Mouse (Mus musculus) kidney, adult 9 months (tissue): ENCODE results near the gene Olfr492.

Source experiments
- DNase-seq: peaks from one replicate; pipeline ENCODE4 v3.0.0; 2022

Olfr492 gene

DNA sequence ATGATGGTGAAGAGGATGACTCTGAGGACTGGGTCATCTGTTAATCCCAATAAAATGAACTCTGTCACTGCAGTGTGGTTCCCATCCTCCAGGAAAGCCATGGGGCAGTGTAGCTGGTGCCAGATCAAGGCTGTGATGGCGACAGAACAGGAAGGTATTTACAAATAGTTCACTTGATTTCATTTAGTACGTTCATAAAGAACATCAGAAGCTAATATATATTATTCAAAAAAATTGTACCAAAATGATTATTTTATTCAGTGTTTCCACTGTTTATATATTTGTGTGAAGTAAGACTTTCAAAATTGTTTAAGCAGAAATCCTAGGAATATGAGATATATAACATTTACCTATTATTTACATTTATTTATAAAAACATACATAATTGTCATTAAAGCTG is at the start of gene Olfr492:
Gene Olfr492 (minus strand): TSS at position 101 of the 400 bp plus-strand sequence.
- DNase-seq, result no peak

DNA sequence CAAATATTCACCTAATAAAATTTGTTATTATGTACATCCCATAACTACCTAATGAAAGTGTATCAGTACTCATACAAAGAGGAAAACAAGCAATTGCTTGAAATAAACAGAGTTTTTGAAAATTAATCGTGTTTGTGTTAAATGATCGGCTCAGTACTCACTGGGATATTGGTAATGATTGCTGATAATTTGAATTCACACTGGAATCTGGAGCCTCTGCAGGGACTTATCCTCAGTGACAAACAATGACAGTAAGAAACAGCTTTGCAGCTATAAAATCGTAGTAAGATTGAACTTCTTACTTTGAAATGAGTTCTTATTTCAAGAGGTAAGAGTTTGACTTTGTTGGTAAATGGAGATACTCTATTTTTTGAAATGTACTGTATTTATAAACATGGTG is 41.6 kb upstream of the Olfr492 start, which contains the start of gene Olfr494:
Gene Olfr494 (plus strand): TSS at position 301 of the 400 bp plus-strand sequence.
- DNase-seq, result no peak

DNA sequence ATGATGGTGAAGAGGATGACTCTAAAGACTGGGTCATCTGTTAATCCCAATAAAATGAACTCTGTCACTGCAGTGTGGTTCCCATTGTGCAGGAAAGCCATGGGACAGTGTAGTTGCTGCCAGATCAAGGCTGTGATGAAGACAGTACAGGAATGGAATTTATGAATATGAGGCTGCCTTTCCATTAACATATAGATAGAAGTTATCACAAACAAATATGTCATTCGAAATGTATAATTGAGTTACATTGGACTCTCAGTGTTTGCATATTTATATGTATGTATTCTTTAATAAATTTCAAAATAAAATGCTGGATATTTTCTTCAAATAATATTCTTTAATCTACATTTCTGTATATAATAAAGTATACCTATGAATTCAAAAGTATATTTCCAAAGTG is 23.4 kb upstream of the Olfr492 start, which contains the start of gene Olfr493:
Gene Olfr493 (minus strand): TSS at position 101 of the 400 bp plus-strand sequence.
- no peak for DNase-seq

DNA sequence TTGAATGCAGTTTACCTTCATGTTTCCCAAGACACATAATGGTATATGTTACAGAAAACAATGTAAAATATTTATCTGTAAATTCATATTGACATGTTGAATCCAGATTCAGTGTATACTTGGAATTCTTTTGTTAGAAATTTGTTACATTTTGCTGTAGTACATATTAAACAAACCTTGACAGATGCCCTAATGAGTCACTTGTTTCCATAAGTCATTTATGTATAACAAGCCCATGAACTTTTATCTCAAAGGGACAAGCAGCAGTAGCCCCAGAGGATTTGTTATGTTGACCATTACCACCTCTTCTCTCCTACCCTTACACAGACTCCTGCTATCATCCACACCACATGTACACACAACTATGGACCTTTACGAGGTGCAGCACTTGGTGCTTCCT is 10.3 kb downstream of the Olfr492 start, which contains the start of gene Olfr491:
Gene Olfr491 (plus strand): TSS at position 301 of the 400 bp plus-strand sequence.
- no peak for DNase-seq

DNA sequence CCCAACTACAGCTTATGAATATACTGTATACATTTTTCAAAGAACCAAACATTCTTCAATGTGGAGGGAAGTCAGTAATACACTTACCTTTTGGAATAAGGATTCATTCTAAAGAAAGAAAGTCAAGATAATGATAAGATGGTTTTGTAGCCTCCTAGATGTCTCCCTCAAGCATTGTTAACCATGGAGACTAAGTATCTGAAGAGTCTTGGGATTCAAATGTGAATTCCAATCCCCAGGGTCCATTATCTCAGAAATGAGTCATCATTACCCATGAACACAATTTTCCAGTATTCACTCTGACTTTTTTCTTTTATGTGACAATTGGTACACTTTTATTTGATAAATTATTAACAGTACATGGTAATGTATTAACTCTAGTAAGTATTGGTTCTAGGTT is 34.6 kb downstream of the Olfr492 start, which contains the start of gene Olfr490:
Gene Olfr490 (minus strand): TSS at position 101 of the 400 bp plus-strand sequence.
- no peak for DNase-seq
